Mouse (Mus musculus) kidney, postnatal 4 days (tissue): ENCODE data around the gene Zbtb38.
A peak's percentile ranks its signal among the peaks of the same experiment; 100 is the strongest.

Source experiments
- DNase-seq, 2 experiments: peaks; one replicate each; pipeline ENCODE4 v3.0.0; 2021; ENCODE audit warnings: mixed read lengths in 2 of 2

Zbtb38 gene

GRCm38 (mm10) chr9:96731039-96731895 is 21.4 kb downstream of the Zbtb38 start:
- no peak for DNase-seq

- no peak for DNase-seq
These were observed 22.4 kb downstream of the Zbtb38 start for GRCm38 (mm10) chr9:96730311-96730625.

GRCm38 (mm10) chr9:96729537-96730310 is 22.9 kb downstream of the Zbtb38 start:
- DNase-seq: no peak

GRCm38 (mm10) chr9:96728338-96729162 is 24.1 kb downstream of the Zbtb38 start:
- DNase-seq: no peak

- DNase-seq: no peak
These were observed 24.9 kb downstream of the Zbtb38 start for GRCm38 (mm10) chr9:96727688-96728087.

- DNase-seq: no peak
These were observed 26.1 kb downstream of the Zbtb38 start for GRCm38 (mm10) chr9:96726336-96727131.

GRCm38 (mm10) chr9:96725582-96726320 is 26.9 kb downstream of the Zbtb38 start:
- DNase-seq: no peak

- DNase-seq: no peak
These were observed 29.0 kb downstream of the Zbtb38 start for GRCm38 (mm10) chr9:96723650-96724049.

- no peak for DNase-seq
These were observed 31.4 kb downstream of the Zbtb38 start for GRCm38 (mm10) chr9:96721163-96721799.

- no peak for DNase-seq
These were observed 32.0 kb downstream of the Zbtb38 start for GRCm38 (mm10) chr9:96720510-96721162.

GRCm38 (mm10) chr9:96719408-96720158 is 33.0 kb downstream of the Zbtb38 start:
- DNase-seq: peak; percentile 80 to 89

- DNase-seq: no peak
These were observed 33.7 kb downstream of the Zbtb38 start for GRCm38 (mm10) chr9:96718888-96719287.

GRCm38 (mm10) chr9:96718402-96718798 is 34.2 kb downstream of the Zbtb38 start:
- no peak for DNase-seq

GRCm38 (mm10) chr9:96717698-96718401 is 34.8 kb downstream of the Zbtb38 start:
- DNase-seq: no peak

GRCm38 (mm10) chr9:96716735-96717444 is 35.7 kb downstream of the Zbtb38 start:
- DNase-seq: no peak

- DNase-seq: no peak
These were observed 36.5 kb downstream of the Zbtb38 start for GRCm38 (mm10) chr9:96716136-96716535.

- no peak for DNase-seq
These were observed 37.5 kb downstream of the Zbtb38 start for GRCm38 (mm10) chr9:96715171-96715570.
